Mouse (Mus musculus): Measurements from ENCODE around the gene Kcnj16. TPM values are rescaled to one million over a fixed set of nuclear protein-coding genes. Genes with fewer than 3 reads are reported as not detected.

Gene Kcnj16
- 1.8 and 3.1 TPM in 2 replicates for total RNA-seq (2014; rRNA removed)
- 1.2 and 1.4 TPM in 2 replicates for polyA plus RNA-seq (2015; fragmentation: Nextera tagmentation; extraction: Ambion mirVana)

DNA sequence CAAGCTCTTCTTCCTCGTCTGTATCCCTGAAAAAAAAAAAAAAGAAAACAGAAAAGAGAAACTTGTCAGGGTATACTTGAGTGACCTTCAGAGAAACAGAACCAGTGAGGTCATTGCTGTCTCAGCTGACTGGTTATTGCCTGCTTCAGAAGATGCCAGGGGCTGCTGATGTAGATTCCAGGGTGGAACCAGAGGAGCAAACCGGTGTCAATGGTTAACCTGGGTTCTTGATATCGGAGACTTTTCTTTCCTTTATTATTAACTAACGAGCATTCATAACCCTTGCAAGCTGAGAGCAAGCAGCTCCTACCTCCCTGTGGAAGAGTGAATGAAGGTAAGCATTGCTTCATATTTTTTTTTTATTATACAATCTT, at the start of gene Kcnj16:
Kcnj16 (plus strand) TSS at position 272 of the 374 bp plus-strand sequence.
- H3K27ac ChIP-seq (ENCODE audit: low read depth, low read length), result no peak within 1 kb of the TSS
- DNase-seq (no peak), ATAC-seq (no peak)
- WGBS, result 65% methylated on average over 4 of the region's 4 CpGs
- H3K9ac ChIP-seq, result no peak within 1 kb of the TSS
- H3K4me2 ChIP-seq (ENCODE audit: low read depth), result no peak within 1 kb of the TSS
- H3K4me3 ChIP-seq (ENCODE audit: low read depth, low read length), result no peak within 1 kb of the TSS
- TF ChIP-seq CTCF (IDR thresholded peaks at IDR 0.05; ENCODE audit: low read depth), result no peak
- no peaks in the 10 kb centered on the region for H3K9me3 ChIP-seq (ENCODE audit: low read length)
- H3K27me3 ChIP-seq (ENCODE audit: insufficient read depth, low read length), result no peaks in the 10 kb centered on the region
- H3K36me3 ChIP-seq (ENCODE audit: insufficient read depth), result no peaks in the 10 kb centered on the region
- no peaks in the 10 kb centered on the region for H3K4me1 ChIP-seq (ENCODE audit: insufficient read depth)

DNA sequence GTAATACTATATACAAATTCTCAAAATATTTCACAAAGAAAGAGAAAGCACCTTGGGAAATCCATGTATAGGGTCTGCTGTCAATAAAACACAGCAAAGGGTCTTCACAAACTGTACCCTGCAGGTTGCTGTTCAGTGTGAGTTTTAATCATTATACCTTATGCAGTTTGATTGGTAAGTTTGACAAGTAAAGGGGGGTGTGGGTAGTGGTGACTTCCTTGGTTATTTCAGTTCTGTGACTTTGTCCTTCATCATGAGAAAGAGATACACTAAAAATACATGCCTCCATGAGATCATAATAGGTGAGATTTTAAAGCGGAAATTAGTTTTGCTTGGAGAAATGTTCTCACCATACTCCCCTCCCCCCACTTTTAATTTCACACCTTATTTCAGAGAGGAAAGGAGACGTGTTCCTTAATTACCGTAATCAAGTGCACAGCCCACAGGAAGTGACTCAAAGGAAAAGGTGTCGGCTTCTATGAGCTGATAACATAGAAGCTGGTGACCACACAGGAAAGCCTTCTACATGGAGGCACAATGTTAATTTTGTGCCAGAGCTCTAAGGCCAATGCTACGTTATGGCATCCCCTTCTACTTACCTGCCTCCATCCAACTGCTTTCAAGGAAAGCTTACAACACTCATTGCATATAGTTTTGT, 48.9 kb upstream of the Kcnj16 start:
- TF ChIP-seq CTCF (IDR thresholded peaks at IDR 0.05; ENCODE audit: low read depth), result no peak
- Histone ChIP-seq H3K27ac (ENCODE audit: low read depth, low read length) (no peak overlapping the region), H3K4me2 (ENCODE audit: low read depth) (no peak overlapping the region), H3K36me3 (ENCODE audit: insufficient read depth) (no peaks in the 10 kb centered on the region), H3K4me3 (ENCODE audit: low read depth, low read length) (no peak overlapping the region), H3K4me1 (ENCODE audit: insufficient read depth) (no peaks in the 10 kb centered on the region), H3K27me3 (ENCODE audit: insufficient read depth, low read length) (no peaks in the 10 kb centered on the region), H3K9ac (no peak overlapping the region), H3K9me3 (ENCODE audit: low read length) (no peaks in the 10 kb centered on the region)
- ATAC-seq (no peak), DNase-seq (no peak)
- WGBS, result 87% methylated on average over 5 of the region's 5 CpGs

DNA sequence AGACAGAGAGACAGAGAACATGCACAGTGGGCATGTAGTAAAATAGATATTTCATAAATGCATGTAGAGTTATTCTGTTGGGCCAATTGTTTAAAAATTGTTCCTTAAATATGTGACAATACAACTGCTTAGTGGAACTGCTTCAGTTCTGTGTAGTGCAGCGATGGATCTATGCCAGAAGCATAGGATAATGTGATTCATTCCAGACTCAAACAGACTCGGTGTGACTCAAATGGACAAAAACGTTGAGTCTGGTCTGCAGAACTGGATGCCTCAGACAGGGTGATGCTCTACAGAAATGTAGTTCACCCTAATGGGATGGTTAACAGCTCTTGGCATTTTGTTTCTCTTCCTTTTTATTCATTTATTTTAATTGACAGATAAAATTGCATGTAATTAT, 32.1 kb upstream of the Kcnj16 start:
- no peak overlapping the region for H3K4me3 ChIP-seq (ENCODE audit: low read depth, low read length)
- 0 out of 2 replicates have a peak, but pooled peaks cover 2% of the 10 kb centered on the region for H3K4me1 ChIP-seq (ENCODE audit: insufficient read depth)
- H3K27ac ChIP-seq (ENCODE audit: low read depth, low read length), result no peak overlapping the region
- H3K9ac ChIP-seq, result no peak overlapping the region
- WGBS, result 33% methylated on average over 3 of the region's 3 CpGs
- no peaks in the 10 kb centered on the region for H3K27me3 ChIP-seq (ENCODE audit: insufficient read depth, low read length)
- H3K9me3 ChIP-seq (ENCODE audit: low read length), result no peaks in the 10 kb centered on the region
- no peaks in the 10 kb centered on the region for H3K36me3 ChIP-seq (ENCODE audit: insufficient read depth)
- H3K4me2 ChIP-seq (ENCODE audit: low read depth), result no peak overlapping the region
- ATAC-seq (no peak), DNase-seq (peak; percentile 30)
- TF ChIP-seq CTCF (IDR thresholded peaks at IDR 0.05; ENCODE audit: low read depth), result no peak

DNA sequence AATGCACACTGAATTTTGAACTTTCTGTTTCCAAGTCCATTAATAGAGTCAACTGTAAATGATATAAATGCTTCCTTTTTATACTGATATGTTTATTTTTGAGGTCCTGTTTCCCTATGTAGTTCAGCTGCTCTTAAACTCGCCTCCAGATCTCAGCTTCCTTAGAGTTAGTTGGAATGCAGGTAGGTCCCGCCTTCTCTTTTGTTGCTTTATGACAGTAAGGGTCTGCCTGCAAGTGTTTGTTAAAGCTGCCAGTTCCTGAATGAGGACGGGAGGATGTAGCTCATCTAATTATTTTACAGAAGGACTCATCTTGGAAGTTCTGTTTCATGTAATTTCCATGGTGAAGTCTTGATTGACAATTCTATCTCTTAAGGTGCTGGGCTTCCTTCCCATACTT, 25.6 kb upstream of the Kcnj16 start:
- ATAC-seq (no peak), DNase-seq (no peak)
- Histone ChIP-seq H3K4me2 (ENCODE audit: low read depth) (no peak overlapping the region), H3K36me3 (ENCODE audit: insufficient read depth) (no peaks in the 10 kb centered on the region), H3K27me3 (ENCODE audit: insufficient read depth, low read length) (no peaks in the 10 kb centered on the region), H3K9ac (no peak overlapping the region), H3K4me3 (ENCODE audit: low read depth, low read length) (no peak overlapping the region), H3K27ac (ENCODE audit: low read depth, low read length) (no peak overlapping the region), H3K9me3 (ENCODE audit: low read length) (no peaks in the 10 kb centered on the region), H3K4me1 (ENCODE audit: insufficient read depth) (no peaks in the 10 kb centered on the region)
- no peak for TF ChIP-seq CTCF (IDR thresholded peaks at IDR 0.05; ENCODE audit: low read depth)
- 32% methylated on average over 3 of the region's 3 CpGs for WGBS

DNA sequence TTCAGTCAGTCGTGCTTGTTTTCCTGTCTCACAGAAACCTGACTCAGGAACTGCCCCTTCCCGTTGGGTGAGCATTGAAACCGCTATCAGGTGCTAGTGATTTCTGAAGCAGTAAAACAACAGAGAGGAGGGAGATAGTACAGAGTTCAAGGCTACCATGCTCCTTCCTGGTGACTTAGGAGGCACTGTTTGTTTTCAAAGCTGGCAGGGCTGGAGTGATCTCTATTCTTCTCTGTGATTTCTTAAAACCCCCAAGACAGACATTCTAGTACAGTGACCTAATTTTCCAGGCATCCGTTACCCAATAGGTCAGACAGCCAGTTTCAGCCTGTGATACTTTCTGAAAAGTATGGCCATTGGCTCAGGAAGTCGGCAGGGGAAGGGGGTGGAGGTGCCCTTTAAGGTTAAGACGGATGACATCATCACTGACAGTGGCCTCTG, 25.1 kb upstream of the Kcnj16 start:
- no peak overlapping the region for H3K4me3 ChIP-seq (ENCODE audit: low read depth, low read length)
- ATAC-seq (no peak), DNase-seq (no peak)
- H3K9ac ChIP-seq, result no peak overlapping the region
- 57% methylated on average over 6 of the region's 6 CpGs for WGBS
- no peaks in the 10 kb centered on the region for H3K36me3 ChIP-seq (ENCODE audit: insufficient read depth)
- no peaks in the 10 kb centered on the region for H3K9me3 ChIP-seq (ENCODE audit: low read length)
- H3K27ac ChIP-seq (ENCODE audit: low read depth, low read length), result no peak overlapping the region
- H3K27me3 ChIP-seq (ENCODE audit: insufficient read depth, low read length), result no peaks in the 10 kb centered on the region
- H3K4me2 ChIP-seq (ENCODE audit: low read depth), result no peak overlapping the region
- TF ChIP-seq CTCF (IDR thresholded peaks at IDR 0.05; ENCODE audit: low read depth), result no peak
- no peaks in the 10 kb centered on the region for H3K4me1 ChIP-seq (ENCODE audit: insufficient read depth)

DNA sequence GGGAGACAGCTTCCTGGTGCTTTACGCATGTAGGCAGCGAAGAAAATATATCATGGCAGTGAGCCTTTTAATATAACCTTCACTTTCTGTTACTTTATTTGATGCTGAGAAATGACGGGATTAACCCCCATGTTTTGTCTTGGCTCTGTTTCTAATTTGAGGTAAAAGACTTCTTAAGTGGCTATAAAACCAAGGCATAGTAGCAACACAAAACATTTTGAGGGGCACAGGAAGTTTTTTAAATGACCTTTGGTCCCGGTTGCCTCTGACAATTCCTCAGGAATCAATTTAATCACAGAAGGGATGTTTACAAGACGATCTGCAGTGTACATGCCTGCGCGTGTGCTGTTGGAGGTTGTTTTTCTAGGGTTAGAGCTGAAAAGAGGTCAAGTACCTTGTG, 11.2 kb upstream of the Kcnj16 start:
- Histone ChIP-seq H3K27ac (ENCODE audit: low read depth, low read length) (no peak overlapping the region), H3K27me3 (ENCODE audit: insufficient read depth, low read length) (no peaks in the 10 kb centered on the region), H3K36me3 (ENCODE audit: insufficient read depth) (no peaks in the 10 kb centered on the region), H3K4me3 (ENCODE audit: low read depth, low read length) (no peak overlapping the region), H3K4me2 (ENCODE audit: low read depth) (no peak overlapping the region), H3K9ac (no peak overlapping the region), H3K4me1 (ENCODE audit: insufficient read depth) (no peaks in the 10 kb centered on the region), H3K9me3 (ENCODE audit: low read length) (no peaks in the 10 kb centered on the region)
- TF ChIP-seq CTCF (IDR thresholded peaks at IDR 0.05; ENCODE audit: low read depth), result no peak
- 63% methylated on average over 7 of the region's 7 CpGs for WGBS
- ATAC-seq (no peak), DNase-seq (no peak)

DNA sequence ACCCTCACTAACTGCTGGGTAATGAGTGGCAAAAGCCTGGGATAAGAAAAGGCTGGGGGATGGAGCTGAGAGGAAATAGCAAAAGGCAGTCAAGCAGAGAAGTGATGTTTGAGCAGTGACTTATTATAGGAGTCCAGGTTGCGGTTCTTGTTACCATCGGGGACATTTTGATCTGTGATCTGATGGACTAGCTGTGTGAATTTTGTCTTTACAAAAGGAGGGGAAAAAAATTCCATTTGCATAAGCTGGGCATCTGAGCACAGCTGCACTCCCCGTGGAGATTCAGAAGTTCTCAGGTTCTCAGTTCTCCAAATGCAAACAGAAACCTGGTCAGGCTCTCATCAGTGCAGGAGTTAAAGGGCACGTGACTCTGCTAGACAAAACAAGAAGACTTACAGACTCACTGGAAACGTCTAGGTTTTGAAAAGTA, 6.2 kb upstream of the Kcnj16 start:
- Histone ChIP-seq H3K27ac (ENCODE audit: low read depth, low read length) (no peak overlapping the region), H3K4me3 (ENCODE audit: low read depth, low read length) (no peak overlapping the region), H3K4me1 (ENCODE audit: insufficient read depth) (no peaks in the 10 kb centered on the region), H3K27me3 (ENCODE audit: insufficient read depth, low read length) (no peaks in the 10 kb centered on the region), H3K9ac (no peak overlapping the region), H3K4me2 (ENCODE audit: low read depth) (no peak overlapping the region), H3K36me3 (ENCODE audit: insufficient read depth) (no peaks in the 10 kb centered on the region), H3K9me3 (ENCODE audit: low read length) (no peaks in the 10 kb centered on the region)
- no peak for DNase-seq
- 19% methylated on average over 5 of the region's 5 CpGs for WGBS
- ATAC-seq, result no peak
- TF ChIP-seq CTCF (IDR thresholded peaks at IDR 0.05; ENCODE audit: low read depth), result no peak
